Mouse (Mus musculus) forebrain, postnatal 0 days (tissue): ENCODE results near the gene Sema4c. TPM values are rescaled to one million over a fixed set of nuclear protein-coding genes. Genes with fewer than 3 reads are reported as not detected.
"Not testable (repeated sequence)": the region's sequence is repeated elsewhere in the genome, so short reads cannot be mapped to it uniquely, and the experiment has no call there.

Source experiments
- ATAC-seq: fragments of 200-750 bp; cut with Nextera tagmentation; 2 replicates; pipeline ENCODE4 v1.8.0; 2017; ENCODE audit warnings: mild to moderate bottlenecking, moderate library complexity
- DNase-seq: peaks from one replicate; pipeline ENCODE4 v3.0.0-alpha.2; 2015
- H3K27ac ChIP-seq: fragments of 300-500 bp; sonication (generic); 2 replicates; pipeline ENCODE4 v1.5.1; 2014; ENCODE audit warnings: low read depth, mild to moderate bottlenecking, antibody characterized with exemption, low read length, moderate library complexity, mixed read lengths
- H3K27me3 ChIP-seq: fragments of 300-500 bp; sonication (generic); 2 replicates; pipeline ENCODE4 v1.6.1; 2014; ENCODE audit warnings: mild to moderate bottlenecking, low read length, mixed read lengths; ENCODE audit not compliant: insufficient read depth
- H3K36me3 ChIP-seq: fragments of 300-500 bp; sonication (generic); 2 replicates; pipeline ENCODE4 v1.6.1; 2014; ENCODE audit warnings: mild to moderate bottlenecking, moderate library complexity; ENCODE audit not compliant: insufficient read depth
- H3K4me1 ChIP-seq: fragments of 300-500 bp; sonication (generic); 2 replicates; pipeline ENCODE4 v1.6.1; 2014; ENCODE audit warnings: antibody characterized with exemption; ENCODE audit not compliant: insufficient read depth
- H3K4me2 ChIP-seq: fragments of 300-500 bp; sonication (generic); 2 replicates; pipeline ENCODE4 v1.6.1; 2014; ENCODE audit warnings: low read depth, mild to moderate bottlenecking, moderate library complexity
- H3K4me3 ChIP-seq: fragments of 300-500 bp; sonication (generic); 2 replicates; pipeline ENCODE4 v1.5.1; 2014; ENCODE audit warnings: low read depth, low read length, mixed read lengths
- H3K9ac ChIP-seq: fragments of 300-500 bp; sonication (generic); 2 replicates; pipeline ENCODE4 v1.6.1; 2014; ENCODE audit warnings: mild to moderate bottlenecking
- H3K9me3 ChIP-seq: fragments of 300-500 bp; sonication (generic); 2 replicates; pipeline ENCODE4 v1.6.1; 2016; ENCODE audit warnings: low read length
- CTCF ChIP-seq: sonication (generic); IDR thresholded peaks from 2 replicates; pipeline ENCODE4 v1.5.1; 2016; ENCODE audit warnings: antibody characterized with exemption, control low read depth, low read depth
- WGBS: fragments of 180-500 bp; shearing (Covaris S2); extraction: QIAGEN DNeasy Blood & Tissue Kit; methylation state at CpG from one replicate; pipeline ENCODE4 v1.1.7; 2014; 5-methylcytosine and 5-hydroxymethylcytosine counted together
- polyA plus RNA-seq: library from polyadenylated mRNA; unstranded; fragments of >200 nt; fragmentation: Nextera tagmentation; extraction: Ambion mirVana; gene quantifications from 2 replicates; pipeline ENCODE4 v1.2.1, GENCODE M21; 2015
- total RNA-seq: library from RNA; depleted of rRNA; stranded (reverse); fragments of >200 nt; gene quantifications from 2 replicates; pipeline ENCODE4 v1.2.3, GENCODE M21; 2014

Gene Sema4c
- total and polyA plus RNA-seq, 2 experiments from 2014 or later, result 24.1 to 39.1 TPM

- no peak overlapping the region for H3K4me3 ChIP-seq
- H3K27ac ChIP-seq, result no peak overlapping the region
- no peak overlapping the region for H3K9ac ChIP-seq
- H3K9me3 ChIP-seq, result no peaks in the 10 kb centered on the region
- no peak for DNase-seq
- no peak overlapping the region for H3K4me2 ChIP-seq
- no peak for TF ChIP-seq CTCF
- peaks cover 32% of the 10 kb centered on the region for H3K36me3 ChIP-seq
- H3K27me3 ChIP-seq, result no peaks in the 10 kb centered on the region
- ATAC-seq, result no peak
- 86% methylated on average over 2 of the region's 2 CpGs for WGBS
- peaks cover 4% of the 10 kb centered on the region; the same call in 1 of the 2 replicates for H3K4me1 ChIP-seq
These were observed 12.8 kb downstream of the Sema4c start for GRCm38 (mm10) chr1:36545382-36545781.

GRCm38 (mm10) chr1:36542925-36543324 lies 15.2 kb downstream of the Sema4c start:
- Histone ChIP-seq H3K4me2 (no peak overlapping the region), H3K27me3 (no peaks in the 10 kb centered on the region), H3K36me3 (peaks cover 12% of the 10 kb centered on the region), H3K9ac (no peak overlapping the region), H3K4me1 (peaks cover 4% of the 10 kb centered on the region; the same call in 1 of the 2 replicates), H3K27ac (no peak overlapping the region), H3K9me3 (no peaks in the 10 kb centered on the region), H3K4me3 (no peak overlapping the region)
- 91% methylated on average over 9 of the region's 9 CpGs for WGBS
- no peak for DNase-seq
- TF ChIP-seq CTCF, result no peak
- ATAC-seq, result no peak

GRCm38 (mm10) chr1:36541844-36542243 lies 16.3 kb downstream of the Sema4c start:
- H3K27me3 ChIP-seq, result no peaks in the 10 kb centered on the region
- ATAC-seq, result no peak
- no peak overlapping the region for H3K27ac ChIP-seq
- no peaks in the 10 kb centered on the region for H3K9me3 ChIP-seq
- no peak for DNase-seq
- no peak overlapping the region for H3K4me2 ChIP-seq
- H3K36me3 ChIP-seq, result peaks cover 16% of the 10 kb centered on the region
- TF ChIP-seq CTCF, result no peak
- no peak overlapping the region for H3K4me3 ChIP-seq
- H3K4me1 ChIP-seq, result no peaks in the 10 kb centered on the region; the same call in 1 of the 2 replicates
- WGBS, result 85% methylated on average over 16 of the region's 16 CpGs
- H3K9ac ChIP-seq, result no peak overlapping the region

GRCm38 (mm10) chr1:36540807-36541206 lies 17.3 kb downstream of the Sema4c start:
- no peak for TF ChIP-seq CTCF
- Histone ChIP-seq H3K4me3 (no peak overlapping the region), H3K27ac (no peak overlapping the region), H3K9ac (no peak overlapping the region), H3K4me2 (no peak overlapping the region), H3K4me1 (no peaks in the 10 kb centered on the region), H3K9me3 (no peaks in the 10 kb centered on the region), H3K27me3 (no peaks in the 10 kb centered on the region), H3K36me3 (peaks cover 16% of the 10 kb centered on the region)
- WGBS, result 93% methylated on average over 12 of the region's 12 CpGs
- DNase-seq, result no peak
- no peak for ATAC-seq

- Histone ChIP-seq H3K36me3 (peaks cover 16% of the 10 kb centered on the region), H3K9ac (no peak overlapping the region), H3K9me3 (no peaks in the 10 kb centered on the region), H3K27ac (no peak overlapping the region), H3K4me2 (no peak overlapping the region), H3K4me1 (no peaks in the 10 kb centered on the region), H3K27me3 (no peaks in the 10 kb centered on the region), H3K4me3 (no peak overlapping the region)
- ATAC-seq (no peak), DNase-seq (no peak)
- WGBS, result 90% methylated on average over 11 of the region's 11 CpGs
- no peak for TF ChIP-seq CTCF
These were observed 18.0 kb downstream of the Sema4c start for GRCm38 (mm10) chr1:36540132-36540531.

- TF ChIP-seq CTCF, result no peak
- Histone ChIP-seq H3K4me2 (no peak within 1 kb of the TSS), H3K4me3 (no peak within 1 kb of the TSS), H3K9ac (no peak within 1 kb of the TSS), H3K36me3 (peaks cover 16% of the 10 kb centered on the region), H3K9me3 (no peaks in the 10 kb centered on the region), H3K4me1 (no peaks in the 10 kb centered on the region), H3K27ac (no peak within 1 kb of the TSS), H3K27me3 (no peaks in the 10 kb centered on the region)
- ATAC-seq, result no peak
- no peak for DNase-seq
- 76% methylated on average over 9 of the region's 9 CpGs for WGBS
These were observed 19.0 kb downstream of the Sema4c start, which contains the start of gene Gm42417 for GRCm38 (mm10) chr1:36539186-36539585. Gene Gm42417, minus strand, starts transcription at chr1:36539429.

GRCm38 (mm10) chr1:36538727-36539126 lies 19.4 kb downstream of the Sema4c start:
- Histone ChIP-seq H3K4me2 (no peak overlapping the region), H3K27ac (no peak overlapping the region), H3K4me1 (no peaks in the 10 kb centered on the region), H3K36me3 (peaks cover 16% of the 10 kb centered on the region), H3K27me3 (no peaks in the 10 kb centered on the region), H3K9me3 (no peaks in the 10 kb centered on the region), H3K4me3 (no peak overlapping the region), H3K9ac (no peak overlapping the region)
- DNase-seq (no peak), ATAC-seq (no peak)
- TF ChIP-seq CTCF, result no peak
- WGBS, result 79% methylated on average over 4 of the region's 4 CpGs

GRCm38 (mm10) chr1:36536783-36537182 lies 21.4 kb downstream of the Sema4c start, which contains the start of gene Ankrd23:
Gene Ankrd23, minus strand, starts transcription at chr1:36536883.
- H3K9ac ChIP-seq, H3K4me1 ChIP-seq, ATAC-seq, H3K4me3 ChIP-seq, H3K4me2 ChIP-seq, H3K9me3 ChIP-seq, DNase-seq, H3K27me3 ChIP-seq, H3K27ac ChIP-seq: not testable (repeated sequence)
- H3K36me3 ChIP-seq, result peaks cover 14% of the 10 kb centered on the region
- WGBS, result 97% methylated on average over 9 of the region's 9 CpGs
